Mouse (Mus musculus) macrophage (primary cell): ENCODE measurements around the gene Sept9. TPM values are rescaled to one million over a fixed set of nuclear protein-coding genes. Genes with fewer than 3 reads are reported as not detected.
"Not testable (repeated sequence)": the region's sequence is repeated elsewhere in the genome, so short reads cannot be mapped to it uniquely, and the experiment has no call there.

Source experiments
- H3K27ac ChIP-seq: fragments of 350-480 bp; formaldehyde crosslinking; 2 replicates; pipeline ENCODE4 v1.9.0; 2021
- H3K36me3 ChIP-seq: fragments of 350-480 bp; formaldehyde crosslinking; 2 replicates; pipeline ENCODE4 v1.9.0; 2021; ENCODE audit errors: inconsistent target
- H3K4me3 ChIP-seq: fragments of 350-480 bp; formaldehyde crosslinking; 2 replicates; pipeline ENCODE4 v1.9.0; 2021; ENCODE audit errors: inconsistent target
- H3K79me2 ChIP-seq: fragments of 350-480 bp; formaldehyde crosslinking; 2 replicates; pipeline ENCODE4 v1.9.0; 2021; ENCODE audit errors: inconsistent target
- WGBS: methylation state at CpG from one replicate; pipeline ENCODE4 v1.1.7; 2026; ENCODE audit warnings: inconsistent platforms; ENCODE audit not compliant: missing documents; 5-methylcytosine and 5-hydroxymethylcytosine counted together
- polyA plus RNA-seq: library from polyadenylated mRNA; stranded (reverse); fragments of 250-400 nt; gene quantifications from 3 replicates; pipeline ENCODE4 v1.2.4, GENCODE M21; 2018; ENCODE audit warnings: inconsistent platforms

The Sept9 gene
- polyA plus RNA-seq, 1 experiment from 2014 or later, result 173 TPM

DNA sequence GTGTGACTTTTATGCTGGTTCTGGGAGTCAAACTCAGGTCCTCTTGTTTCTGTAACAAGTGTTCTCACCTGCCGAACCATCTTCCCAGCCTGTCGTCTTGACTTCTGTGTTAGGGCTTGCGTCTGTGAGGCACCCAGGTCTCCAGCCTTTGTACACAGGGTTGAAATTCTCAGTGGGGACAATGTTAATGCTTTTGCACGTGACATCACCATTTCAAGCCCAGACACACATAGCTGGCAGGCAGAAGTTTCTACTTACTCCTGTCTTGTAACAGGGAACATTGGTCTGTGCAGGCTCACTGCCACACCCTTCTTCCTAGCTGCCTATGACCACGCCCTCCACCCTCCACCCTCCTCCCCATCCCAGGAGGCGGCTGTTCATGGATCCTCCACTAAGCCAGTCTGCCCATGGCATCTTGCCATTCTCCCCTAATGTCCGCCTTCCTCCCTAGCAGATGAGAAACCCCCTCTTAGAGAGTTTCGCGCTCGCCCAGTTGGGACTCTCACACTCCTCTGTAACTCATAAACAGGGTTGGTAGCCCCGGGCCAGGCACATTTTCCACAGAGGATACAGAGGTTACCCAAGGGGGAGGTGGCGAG lies 124.6 kb downstream of the Sept9 start:
- no peak overlapping the region for H3K4me3 ChIP-seq
- no peak overlapping the region for H3K27ac ChIP-seq
- no peaks in the 10 kb centered on the region for H3K36me3 ChIP-seq
- peaks cover 30% of the 10 kb centered on the region for H3K79me2 ChIP-seq
- 84% methylated on average over 12 of the region's 12 CpGs for WGBS

DNA sequence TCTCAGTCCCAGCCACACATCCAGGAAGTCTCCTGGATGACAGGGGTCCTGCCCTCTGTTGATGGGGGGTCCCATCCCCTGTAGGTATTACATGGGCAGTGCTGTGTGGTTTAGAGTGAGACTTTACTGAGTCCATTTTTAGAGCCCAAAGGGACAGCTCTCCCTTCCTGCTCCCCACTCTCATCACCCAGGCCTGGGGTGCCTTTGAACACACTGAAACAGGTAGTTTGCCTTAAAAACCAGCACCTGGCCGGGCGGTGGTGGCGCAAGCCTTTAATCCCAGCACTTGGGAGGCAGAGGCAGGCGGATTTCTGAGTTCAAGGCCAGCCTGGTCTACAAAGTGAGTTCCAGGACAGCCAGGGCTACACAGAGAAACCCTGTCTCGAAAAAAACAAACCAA lies 125.3 kb downstream of the Sept9 start:
- H3K36me3 ChIP-seq, H3K4me3 ChIP-seq: not testable (repeated sequence)
- Histone ChIP-seq H3K27ac (peak overlapping the region; percentile 82), H3K79me2 (peaks cover 37% of the 10 kb centered on the region)
- WGBS, result 100% methylated on average over 1 of the region's 5 CpGs

- no peaks in the 10 kb centered on the region for H3K36me3 ChIP-seq
- H3K4me3 ChIP-seq, result no peak overlapping the region
- 86% methylated on average over 5 of the region's 5 CpGs for WGBS
- H3K79me2 ChIP-seq, result peaks cover 40% of the 10 kb centered on the region
- peak overlapping the region; percentile 82 for H3K27ac ChIP-seq
Observed at GRCm38 (mm10) chr11:117325131-117325467, 125.6 kb downstream of the Sept9 start.

GRCm38 (mm10) chr11:117325468-117326139 lies 126.1 kb downstream of the Sept9 start:
- H3K36me3 ChIP-seq, result no peaks in the 10 kb centered on the region
- WGBS, result 16% methylated on average over 12 of the region's 12 CpGs
- peak overlapping the region; percentile 40; the same call in 1 of the 2 replicates for H3K4me3 ChIP-seq
- H3K79me2 ChIP-seq, result peaks cover 45% of the 10 kb centered on the region
- peak overlapping the region; percentile 82 for H3K27ac ChIP-seq

DNA sequence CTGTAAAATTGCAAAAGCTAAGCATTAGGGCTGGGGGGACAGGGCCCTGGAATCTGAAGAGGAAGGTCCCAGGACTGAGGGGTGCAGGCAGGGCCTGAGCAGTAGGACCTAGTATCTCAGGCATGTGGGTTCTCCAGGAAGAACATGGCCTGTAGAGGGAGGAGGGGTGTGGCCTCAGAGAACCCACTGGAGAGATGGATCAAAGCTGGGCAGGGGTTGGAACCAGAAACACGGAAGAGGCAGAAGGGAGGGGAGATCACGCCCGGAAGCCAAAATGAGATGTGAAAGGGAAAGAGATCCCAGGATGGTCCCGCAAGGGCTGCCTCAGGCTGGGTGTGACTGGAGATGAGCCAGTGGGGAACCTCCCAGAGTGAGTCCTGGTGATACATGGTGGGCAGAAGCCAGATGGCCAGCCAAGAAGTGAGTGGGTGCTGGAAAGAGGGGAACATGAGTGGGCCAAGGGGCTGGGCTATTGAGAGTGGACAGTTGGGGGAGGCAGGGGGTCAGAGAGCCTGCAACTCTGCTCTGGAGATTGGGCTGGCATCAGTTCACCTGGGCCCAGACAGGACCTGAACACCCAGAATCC lies 126.8 kb downstream of the Sept9 start:
- Histone ChIP-seq H3K27ac (peak overlapping the region; percentile 82), H3K36me3 (no peaks in the 10 kb centered on the region), H3K4me3 (peak overlapping the region; percentile 40), H3K79me2 (peaks cover 52% of the 10 kb centered on the region)
- WGBS, result 11% methylated on average over 3 of the region's 4 CpGs

DNA sequence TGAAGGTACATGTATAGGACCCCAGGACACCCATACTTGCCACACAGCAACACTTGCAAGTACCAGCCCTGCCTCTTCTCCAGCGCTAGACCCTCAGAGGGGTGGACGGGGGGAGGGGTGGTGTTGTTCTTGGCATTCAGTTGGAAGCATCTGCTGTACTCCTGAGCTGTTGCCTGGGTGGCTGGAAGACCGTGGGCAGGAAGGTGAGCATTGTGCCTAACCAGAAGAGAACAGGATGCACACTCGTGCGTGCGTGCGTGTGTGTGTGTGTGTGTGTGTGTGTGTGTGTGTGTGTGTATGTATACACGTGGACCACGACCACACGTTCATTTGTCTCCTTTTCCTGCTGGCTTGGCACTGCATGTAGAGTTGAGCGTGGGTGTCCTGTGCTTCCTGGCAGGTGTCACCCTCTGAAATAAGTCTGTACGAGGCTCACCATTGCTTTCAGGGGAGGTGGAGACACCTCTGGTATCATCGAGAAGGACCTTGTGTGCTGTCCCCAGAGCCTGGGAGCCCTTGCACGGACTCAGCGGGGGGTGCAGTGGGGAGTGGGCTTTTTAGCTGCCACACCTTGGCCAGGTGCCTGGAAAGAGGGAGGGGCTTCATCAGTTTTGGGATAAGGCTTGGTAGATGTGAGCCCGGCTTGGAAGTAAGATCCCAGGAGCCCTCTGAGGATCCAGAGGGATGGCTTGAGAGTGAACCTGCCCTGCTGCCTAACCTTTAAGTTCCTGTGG lies 127.6 kb downstream of the Sept9 start:
- peak overlapping the region; percentile 82 for H3K27ac ChIP-seq
- WGBS, result 44% methylated on average over 16 of the region's 16 CpGs
- H3K4me3 ChIP-seq, result peak overlapping the region; percentile 40

GRCm38 (mm10) chr11:117327633-117328032 lies 128.2 kb downstream of the Sept9 start:
- 38% methylated on average over 5 of the region's 5 CpGs for WGBS
- H3K27ac ChIP-seq, result no peak overlapping the region
- H3K4me3 ChIP-seq, result no peak overlapping the region; the same call in 1 of the 2 replicates
- H3K79me2 ChIP-seq, result peaks cover 66% of the 10 kb centered on the region
- H3K36me3 ChIP-seq, result no peaks in the 10 kb centered on the region

More for the DNA sequence above, 127.6 kb downstream of the Sept9 start:
- Histone ChIP-seq H3K79me2 (peaks cover 60% of the 10 kb centered on the region), H3K36me3 (no peaks in the 10 kb centered on the region)

DNA sequence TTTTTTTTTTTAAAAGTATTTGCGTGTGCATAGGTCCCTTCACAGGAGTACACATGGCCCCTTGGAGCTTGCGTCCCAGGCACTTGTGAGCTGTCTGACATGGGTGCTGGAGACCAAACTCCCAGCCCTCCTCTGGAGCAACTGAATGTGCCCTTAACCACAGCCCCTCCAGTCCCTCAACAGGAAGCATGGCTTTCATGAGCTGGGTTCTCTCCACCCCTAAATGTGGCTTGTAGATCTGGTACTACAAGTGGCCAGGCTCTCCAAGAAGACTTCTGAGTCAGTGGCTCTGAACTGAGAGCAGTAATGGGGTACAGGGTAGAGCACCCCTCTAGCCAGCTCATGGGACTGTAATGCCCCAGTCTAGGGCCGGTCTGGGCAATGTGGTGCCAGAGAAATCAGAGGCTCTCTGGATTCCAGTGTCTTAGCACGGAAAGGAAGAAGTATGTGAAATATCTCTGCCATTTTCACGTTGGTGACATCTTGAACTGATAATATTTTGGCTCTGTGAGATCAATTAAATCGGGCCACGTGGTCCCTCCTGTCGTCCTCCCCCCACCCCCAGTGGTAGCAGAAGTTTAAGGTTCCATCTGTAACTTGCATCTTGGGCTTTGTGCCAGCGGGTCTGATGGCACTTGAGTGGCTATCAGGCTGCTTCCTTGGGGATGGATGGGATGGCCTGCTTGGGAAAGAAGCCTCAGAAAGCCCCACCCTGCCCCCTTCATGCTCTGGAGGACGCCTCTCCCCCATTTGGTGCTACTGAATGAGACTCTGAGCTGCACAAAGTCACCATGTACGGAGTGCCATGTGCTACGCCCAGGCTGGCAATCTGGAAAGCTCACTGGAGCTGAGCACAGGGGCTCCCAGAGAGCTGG lies 130.9 kb downstream of the Sept9 start:
- Histone ChIP-seq H3K79me2 (peaks cover 91% of the 10 kb centered on the region), H3K4me3 (no peak overlapping the region), H3K27ac (no peak overlapping the region), H3K36me3 (no peaks in the 10 kb centered on the region)
- 68% methylated on average over 12 of the region's 12 CpGs for WGBS

GRCm38 (mm10) chr11:117330951-117331254 lies 131.4 kb downstream of the Sept9 start:
- Histone ChIP-seq H3K36me3 (no peaks in the 10 kb centered on the region), H3K79me2 (peaks cover 97% of the 10 kb centered on the region), H3K27ac (peak overlapping the region; percentile 95), H3K4me3 (no peak overlapping the region)
- 61% methylated on average over 7 of the region's 7 CpGs for WGBS

DNA sequence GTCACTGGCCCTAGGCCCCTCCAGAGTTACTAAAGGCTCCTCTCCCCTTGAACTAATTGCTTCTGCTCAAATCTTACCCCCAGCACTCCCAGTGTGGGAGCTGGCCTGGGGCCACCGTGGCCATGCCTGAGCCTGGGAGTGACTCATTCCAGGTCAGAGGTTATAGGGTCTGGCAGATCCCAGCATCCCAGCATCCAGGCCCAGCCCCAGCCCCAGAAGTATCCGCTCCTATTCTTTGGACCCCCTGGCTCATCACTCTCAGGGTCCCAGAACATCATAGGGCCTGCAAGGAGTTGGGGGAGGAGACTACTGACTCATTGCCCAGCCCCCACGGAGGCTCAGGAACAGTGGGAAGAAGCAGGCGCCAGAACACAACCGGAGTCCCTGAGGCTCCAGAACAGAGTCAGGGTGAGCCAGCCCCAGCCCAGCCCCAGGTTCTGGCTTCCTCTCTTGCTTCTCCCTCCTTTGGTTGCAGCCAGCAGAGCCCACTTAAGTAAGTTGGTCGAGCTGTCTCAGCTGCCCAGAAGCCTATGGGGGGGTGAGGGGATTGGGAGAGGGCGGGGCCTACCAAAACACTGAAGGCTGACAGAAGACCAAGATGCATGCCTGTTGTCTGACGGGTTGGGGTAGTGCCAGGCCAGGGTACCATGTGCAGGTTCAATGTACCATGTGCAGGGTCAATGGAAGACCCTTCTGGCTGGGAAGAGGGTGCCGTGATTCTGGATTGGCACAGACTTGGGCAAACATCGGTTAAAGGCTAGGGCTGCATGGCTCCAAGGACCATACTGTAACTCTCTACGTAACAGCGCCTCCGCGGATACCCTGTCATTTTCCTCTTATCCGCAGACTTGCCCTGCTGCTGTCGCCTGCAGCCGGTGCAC lies 132.1 kb downstream of the Sept9 start:
- Histone ChIP-seq H3K36me3 (no peaks in the 10 kb centered on the region), H3K4me3 (peak overlapping the region; percentile 70), H3K27ac (peak overlapping the region; percentile 95), H3K79me2 (peaks cover 98% of the 10 kb centered on the region)
- 7% methylated on average over 17 of the region's 17 CpGs for WGBS

DNA sequence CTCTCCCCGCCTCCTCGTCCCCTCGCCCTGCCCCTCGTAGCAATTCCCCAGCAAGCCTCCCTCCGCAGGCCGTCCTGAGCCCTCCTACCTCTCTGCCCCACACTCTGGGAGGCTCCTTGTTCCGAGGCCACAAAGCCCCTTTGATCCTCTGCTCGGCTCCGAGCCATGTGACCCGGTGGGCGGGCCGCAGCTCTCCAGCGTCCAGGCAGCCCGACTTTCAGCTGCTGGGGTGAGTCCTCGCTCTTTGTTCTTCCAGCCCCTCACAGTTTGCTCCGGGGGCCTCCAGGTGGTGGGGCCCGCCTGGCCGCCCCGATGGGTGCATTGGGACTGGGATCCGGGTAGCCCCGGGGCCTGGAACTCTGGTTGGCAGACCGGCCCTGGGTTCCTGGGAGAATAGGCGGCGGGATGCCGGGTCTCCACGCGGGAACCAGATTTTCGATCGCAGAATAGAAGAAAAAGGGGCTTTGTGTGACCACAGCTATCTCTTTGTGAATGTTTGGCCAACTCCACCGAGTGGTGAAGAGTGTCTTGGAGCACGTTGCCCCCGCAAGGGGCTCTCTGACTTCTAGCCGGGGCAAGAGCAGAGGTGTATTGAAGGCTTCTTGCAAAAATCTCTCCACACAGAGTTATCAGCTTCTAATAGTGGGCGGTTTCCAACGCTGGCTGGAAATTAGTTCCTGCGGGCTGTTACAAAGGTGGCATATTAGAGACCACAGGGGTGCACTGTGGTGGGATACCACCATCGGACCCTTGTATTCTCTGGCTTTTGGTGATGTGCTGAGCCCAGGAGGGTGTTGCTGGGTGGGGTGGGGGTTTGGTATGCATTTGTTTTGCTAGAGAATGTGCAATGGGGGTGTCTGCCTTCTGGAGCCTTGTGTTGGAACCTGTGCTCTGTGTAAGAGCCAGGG lies 133.0 kb downstream of the Sept9 start:
- Histone ChIP-seq H3K27ac (peak overlapping the region; percentile 95), H3K4me3 (peak overlapping the region; percentile 70), H3K36me3 (no peaks in the 10 kb centered on the region), H3K79me2 (peaks cover 98% of the 10 kb centered on the region)
- WGBS, result under 1% methylated on average over 37 of the region's 37 CpGs

GRCm38 (mm10) chr11:117333150-117333715 lies 133.8 kb downstream of the Sept9 start:
- peak overlapping the region; percentile 70 for H3K4me3 ChIP-seq
- peaks cover 98% of the 10 kb centered on the region for H3K79me2 ChIP-seq
- WGBS, result 10% methylated on average over 13 of the region's 13 CpGs
- peak overlapping the region; percentile 95 for H3K27ac ChIP-seq
- no peaks in the 10 kb centered on the region for H3K36me3 ChIP-seq
